Mouse (Mus musculus): ENCODE data around the gene Epha2. TPM values are rescaled to one million over a fixed set of nuclear protein-coding genes. Genes with fewer than 3 reads are reported as not detected.

Gene Epha2
- polyA plus RNA-seq, 1 experiment from 2014 or later: 10.3 TPM

DNA sequence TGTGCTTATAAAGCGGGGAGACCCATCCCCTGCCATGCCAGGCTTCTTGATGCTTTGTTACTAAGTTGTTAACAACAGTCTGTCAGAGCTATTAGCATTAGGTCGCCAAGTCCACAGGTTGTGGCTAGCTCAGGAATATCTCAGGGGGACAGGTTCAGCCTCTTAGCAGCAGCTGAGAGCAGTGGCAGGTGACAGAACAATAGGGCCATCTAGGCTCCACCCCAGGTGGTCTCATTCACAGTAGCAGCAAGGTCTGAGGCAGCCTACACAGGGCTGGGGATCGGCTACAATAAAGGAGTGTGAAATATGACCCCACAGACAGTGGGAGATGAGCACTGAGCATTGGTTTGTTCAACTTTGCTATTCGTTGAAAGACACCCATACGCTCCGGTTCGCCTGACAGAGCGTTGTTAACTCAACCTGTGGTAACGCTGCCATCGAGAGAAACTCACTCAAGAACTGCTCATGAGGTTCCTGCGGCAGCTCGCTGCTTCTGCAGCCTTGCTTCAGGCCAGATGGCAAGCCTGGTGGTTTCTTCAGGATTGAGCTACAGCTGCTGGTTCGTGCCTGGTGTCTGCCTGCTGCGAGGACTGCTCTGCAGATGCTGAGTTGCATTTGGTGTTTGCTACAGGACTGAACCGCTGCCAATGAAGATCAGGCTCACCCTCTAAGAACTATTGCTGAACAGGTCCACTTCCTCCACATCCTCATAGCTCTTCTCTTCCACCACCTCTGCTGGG is 30.7 kb upstream of the Epha2 start:
- H3K27me3 ChIP-seq (replicated peaks; ENCODE audit: insufficient read depth, low read length): no peaks in the 10 kb centered on the region
- H3K36me3 ChIP-seq (ENCODE audit: insufficient read depth, low read length): no peaks in the 10 kb centered on the region; the same call in 1 of the 2 replicates
- ATAC-seq (no peak), DNase-seq (ENCODE audit: low spot score) (no peak)
- H3K9me3 ChIP-seq (ENCODE audit: low read length): no peaks in the 10 kb centered on the region
- H3K9ac ChIP-seq (replicated peaks; ENCODE audit: low read depth): no peak overlapping the region
- WGBS: 70% methylated on average over 15 of the region's 15 CpGs
- H3K4me3 ChIP-seq (ENCODE audit: low read depth, low read length): no peak overlapping the region
- H3K4me2 ChIP-seq (replicated peaks; ENCODE audit: low read depth, low read length): no peak overlapping the region
- TF ChIP-seq CTCF (IDR thresholded peaks at IDR 0.05) (no peak), EP300 (IDR thresholded peaks at IDR 0.05) (no peak)
- H3K4me1 ChIP-seq (ENCODE audit: insufficient read depth, low read depth, low read length): peaks cover 3% of the 10 kb centered on the region; the same call in 1 of the 2 replicates
- H3K27ac ChIP-seq (ENCODE audit: low read length): no peak overlapping the region

DNA sequence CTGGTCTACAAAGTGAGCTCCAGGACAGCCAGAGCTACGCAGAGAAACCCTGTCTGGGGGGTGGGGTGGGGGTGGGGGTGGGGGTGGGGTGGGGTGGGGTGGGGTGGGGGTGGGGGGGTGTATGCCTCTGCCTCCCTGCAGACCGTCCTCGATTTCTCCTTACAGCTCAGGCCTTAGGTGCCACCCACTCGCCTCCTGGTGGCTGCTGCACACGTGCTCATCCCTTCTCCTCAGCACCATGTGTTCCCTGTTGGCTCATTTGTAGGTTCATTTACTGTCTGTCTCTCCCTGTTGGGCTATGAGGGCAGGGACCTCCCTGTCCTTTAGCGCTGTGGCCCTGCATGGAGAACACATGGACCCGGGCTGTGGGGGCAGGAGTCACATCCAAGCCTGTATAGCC is 29.8 kb upstream of the Epha2 start:
- Histone ChIP-seq H3K27ac (ENCODE audit: low read length) (peak overlapping the region; percentile 81), H3K4me1 (ENCODE audit: insufficient read depth, low read depth, low read length) (peaks cover 3% of the 10 kb centered on the region; the same call in 1 of the 2 replicates), H3K9me3 (ENCODE audit: low read length) (no peaks in the 10 kb centered on the region), H3K4me2 (replicated peaks; ENCODE audit: low read depth, low read length) (no peak overlapping the region), H3K36me3 (ENCODE audit: insufficient read depth, low read length) (no peaks in the 10 kb centered on the region; the same call in 1 of the 2 replicates), H3K9ac (replicated peaks; ENCODE audit: low read depth) (no peak overlapping the region), H3K27me3 (replicated peaks; ENCODE audit: insufficient read depth, low read length) (no peaks in the 10 kb centered on the region), H3K4me3 (ENCODE audit: low read depth, low read length) (no peak overlapping the region)
- TF ChIP-seq CTCF (IDR thresholded peaks at IDR 0.05): peak; percentile 50
- no peak for TF ChIP-seq EP300 (IDR thresholded peaks at IDR 0.05)
- WGBS: 67% methylated on average over 6 of the region's 7 CpGs
- DNase-seq (ENCODE audit: low spot score): peak; percentile 44
- no peak for ATAC-seq

DNA sequence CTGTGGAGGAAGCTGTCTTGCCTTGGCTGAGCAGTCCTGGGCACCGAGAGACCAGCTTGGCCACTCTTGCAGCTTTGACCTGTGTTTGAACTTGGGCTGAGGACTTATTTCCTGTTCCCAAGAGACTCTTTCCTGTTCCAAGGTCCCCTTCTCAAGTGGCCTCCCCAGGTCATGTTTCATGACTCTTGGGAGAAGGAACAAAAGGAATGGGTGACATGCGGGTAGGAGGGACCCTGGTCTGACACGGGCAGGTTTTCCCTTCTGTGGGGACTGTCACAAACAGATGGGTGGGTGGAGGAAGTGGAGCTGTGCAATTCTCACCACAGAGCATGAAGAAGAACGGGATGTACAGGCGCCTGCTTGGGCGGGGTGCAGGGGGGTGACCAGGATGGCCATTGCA is 29.3 kb upstream of the Epha2 start:
- no peak overlapping the region for H3K9ac ChIP-seq (replicated peaks; ENCODE audit: low read depth)
- peak; percentile 51 for ATAC-seq
- no peaks in the 10 kb centered on the region for H3K27me3 ChIP-seq (replicated peaks; ENCODE audit: insufficient read depth, low read length)
- peaks cover 3% of the 10 kb centered on the region; the same call in 1 of the 2 replicates for H3K4me1 ChIP-seq (ENCODE audit: insufficient read depth, low read depth, low read length)
- peak; percentile 81 for DNase-seq (ENCODE audit: low spot score)
- WGBS: 45% methylated on average over 6 of the region's 6 CpGs
- H3K4me2 ChIP-seq (replicated peaks; ENCODE audit: low read depth, low read length): no peak overlapping the region
- no peaks in the 10 kb centered on the region; the same call in 1 of the 2 replicates for H3K36me3 ChIP-seq (ENCODE audit: insufficient read depth, low read length)
- H3K4me3 ChIP-seq (ENCODE audit: low read depth, low read length): no peak overlapping the region
- peak overlapping the region; percentile 81 for H3K27ac ChIP-seq (ENCODE audit: low read length)
- TF ChIP-seq EP300 (IDR thresholded peaks at IDR 0.05) (peak; percentile 81), CTCF (IDR thresholded peaks at IDR 0.05) (no peak)
- no peaks in the 10 kb centered on the region for H3K9me3 ChIP-seq (ENCODE audit: low read length)

- no peak for TF ChIP-seq CTCF (IDR thresholded peaks at IDR 0.05)
- TF ChIP-seq EP300 (IDR thresholded peaks at IDR 0.05): peak; percentile 42; the same call in 1 of the 2 replicates
- Histone ChIP-seq H3K27me3 (replicated peaks; ENCODE audit: insufficient read depth, low read length) (no peaks in the 10 kb centered on the region), H3K9me3 (ENCODE audit: low read length) (no peaks in the 10 kb centered on the region), H3K4me2 (replicated peaks; ENCODE audit: low read depth, low read length) (peak overlapping the region; percentile 44), H3K36me3 (ENCODE audit: insufficient read depth, low read length) (no peaks in the 10 kb centered on the region; the same call in 1 of the 2 replicates), H3K9ac (replicated peaks; ENCODE audit: low read depth) (peak overlapping the region; percentile 36), H3K4me3 (ENCODE audit: low read depth, low read length) (no peak overlapping the region), H3K27ac (ENCODE audit: low read length) (peak overlapping the region; percentile 64), H3K4me1 (ENCODE audit: insufficient read depth, low read depth, low read length) (peaks cover 10% of the 10 kb centered on the region; the same call in 1 of the 2 replicates)
- ATAC-seq (peak; percentile 39), DNase-seq (ENCODE audit: low spot score) (peak; percentile 90)
- WGBS: 5% methylated on average over 14 of the region's 14 CpGs
Observed at GRCm38 (mm10) chr4:141272878-141273277, 28.2 kb upstream of the Epha2 start.

- Histone ChIP-seq H3K9ac (replicated peaks; ENCODE audit: low read depth) (peak overlapping the region; percentile 36), H3K4me3 (ENCODE audit: low read depth, low read length) (no peak overlapping the region), H3K4me1 (ENCODE audit: insufficient read depth, low read depth, low read length) (peaks cover 11% of the 10 kb centered on the region; the same call in 1 of the 2 replicates), H3K4me2 (replicated peaks; ENCODE audit: low read depth, low read length) (peak overlapping the region; percentile 44), H3K27me3 (replicated peaks; ENCODE audit: insufficient read depth, low read length) (no peaks in the 10 kb centered on the region), H3K36me3 (ENCODE audit: insufficient read depth, low read length) (no peaks in the 10 kb centered on the region; the same call in 1 of the 2 replicates), H3K9me3 (ENCODE audit: low read length) (no peaks in the 10 kb centered on the region), H3K27ac (ENCODE audit: low read length) (peak overlapping the region; percentile 64)
- DNase-seq (ENCODE audit: low spot score) (peak; percentile 93), ATAC-seq (peak; percentile 68)
- TF ChIP-seq CTCF (IDR thresholded peaks at IDR 0.05) (peak; percentile 100), EP300 (IDR thresholded peaks at IDR 0.05) (no peak)
- 20% methylated on average over 12 of the region's 12 CpGs for WGBS
Observed at GRCm38 (mm10) chr4:141273296-141273695, 27.7 kb upstream of the Epha2 start.

- peak; percentile 63 for DNase-seq (ENCODE audit: low spot score)
- 41% methylated on average over 23 of the region's 23 CpGs for WGBS
Observed at GRCm38 (mm10) chr4:141274485-141275341, 26.3 kb upstream of the Epha2 start.

More at GRCm38 (mm10) chr4:141274485-141275341, 26.3 kb upstream of the Epha2 start:
- H3K27me3 ChIP-seq (replicated peaks; ENCODE audit: insufficient read depth, low read length): no peaks in the 10 kb centered on the region
- TF ChIP-seq EP300 (IDR thresholded peaks at IDR 0.05): peak; percentile 55; the same call in 1 of the 2 replicates
- no peak for TF ChIP-seq CTCF (IDR thresholded peaks at IDR 0.05)
- no peaks in the 10 kb centered on the region; the same call in 1 of the 2 replicates for H3K36me3 ChIP-seq (ENCODE audit: insufficient read depth, low read length)
- H3K4me2 ChIP-seq (replicated peaks; ENCODE audit: low read depth, low read length): no peak overlapping the region
- H3K9ac ChIP-seq (replicated peaks; ENCODE audit: low read depth): no peak overlapping the region
- no peak overlapping the region for H3K4me3 ChIP-seq (ENCODE audit: low read depth, low read length)
- ATAC-seq: no peak
- peaks cover 16% of the 10 kb centered on the region; the same call in 1 of the 2 replicates for H3K4me1 ChIP-seq (ENCODE audit: insufficient read depth, low read depth, low read length)
- peak overlapping the region; percentile 7; the same call in 1 of the 2 replicates for H3K27ac ChIP-seq (ENCODE audit: low read length)
- no peaks in the 10 kb centered on the region for H3K9me3 ChIP-seq (ENCODE audit: low read length)

Data from lung, postnatal 0 days (tissue).